Mouse (Mus musculus) right cerebral cortex, postnatal 36 days (tissue): ENCODE data around the gene Ppp2ca.

Source experiments
- DNase-seq, 2 experiments: peaks; one replicate each; pipeline ENCODE4 v3.0.0; 2022; ENCODE audit warnings: low spot score in 2 of 2, mixed read lengths in 1 of 2

The Ppp2ca gene

GRCm38 (mm10) chr11:52098398-52098946 is at the start of gene Ppp2ca:
Gene Ppp2ca, plus strand, starts transcription at chr11:52098681.
- DNase-seq: peak; percentile 98

- no peak for DNase-seq
These were observed 45.1 kb upstream of the Ppp2ca start for GRCm38 (mm10) chr11:52053371-52053770.

DNA sequence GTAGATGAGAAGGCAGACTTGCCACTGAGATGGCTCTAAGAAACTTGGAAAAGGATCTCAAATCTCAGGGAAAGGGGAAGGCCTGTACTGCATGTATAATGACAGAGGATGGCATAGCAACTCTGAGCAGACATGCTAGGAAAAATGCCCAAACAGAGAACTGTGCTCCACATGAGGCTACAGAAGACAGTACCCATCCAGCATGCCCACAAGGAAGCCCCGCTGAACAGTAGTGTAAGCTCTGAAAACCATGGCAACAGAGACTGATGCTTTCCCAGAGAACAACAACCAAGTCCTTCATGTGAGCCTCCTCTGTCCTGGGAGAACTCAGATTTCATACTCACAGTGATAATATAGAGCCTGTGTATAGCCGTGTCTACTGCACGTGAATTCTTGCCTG is 43.8 kb upstream of the Ppp2ca start:
- DNase-seq: no peak

DNA sequence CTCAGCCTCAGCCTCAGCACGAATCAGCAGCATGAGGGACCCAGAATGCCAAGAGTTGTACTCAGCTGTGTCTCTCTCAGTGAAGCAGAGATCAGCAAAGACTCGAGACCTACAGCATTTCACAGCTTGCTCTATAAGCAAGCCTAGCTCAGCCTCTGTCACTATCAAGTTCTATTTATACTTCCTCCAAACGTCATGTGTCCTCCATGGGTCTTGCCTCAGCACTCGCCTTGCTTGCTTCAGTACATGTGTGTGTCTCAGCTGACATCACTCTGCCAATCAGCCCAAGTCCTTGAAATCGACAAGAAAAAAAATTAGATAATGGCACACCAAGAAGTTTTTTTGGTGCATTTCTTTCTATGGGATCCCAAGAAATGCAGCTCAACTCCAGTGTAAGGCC is 42.3 kb upstream of the Ppp2ca start:
- DNase-seq: no peak

GRCm38 (mm10) chr11:52059001-52059400 is 39.5 kb upstream of the Ppp2ca start:
- DNase-seq: no peak

DNA sequence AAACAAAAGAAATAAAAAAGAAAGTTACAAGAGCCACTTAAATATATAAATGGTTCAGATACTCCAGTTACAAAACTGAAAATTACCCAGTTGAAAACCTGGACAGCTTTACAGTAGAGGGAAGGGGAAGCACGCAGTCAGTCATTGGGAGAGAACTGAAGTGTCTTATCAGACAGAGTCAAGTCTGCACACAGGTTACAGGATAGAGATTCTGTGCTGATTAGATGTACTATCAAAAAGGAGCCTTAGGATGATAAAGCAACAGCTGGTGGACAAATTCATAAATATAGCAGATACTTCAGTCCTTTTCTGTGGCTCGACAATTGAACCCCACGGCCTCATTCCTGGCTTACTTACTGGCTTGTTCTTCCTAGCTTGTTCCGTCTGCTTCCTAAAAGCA is 38.2 kb upstream of the Ppp2ca start:
- no peak for DNase-seq

DNA sequence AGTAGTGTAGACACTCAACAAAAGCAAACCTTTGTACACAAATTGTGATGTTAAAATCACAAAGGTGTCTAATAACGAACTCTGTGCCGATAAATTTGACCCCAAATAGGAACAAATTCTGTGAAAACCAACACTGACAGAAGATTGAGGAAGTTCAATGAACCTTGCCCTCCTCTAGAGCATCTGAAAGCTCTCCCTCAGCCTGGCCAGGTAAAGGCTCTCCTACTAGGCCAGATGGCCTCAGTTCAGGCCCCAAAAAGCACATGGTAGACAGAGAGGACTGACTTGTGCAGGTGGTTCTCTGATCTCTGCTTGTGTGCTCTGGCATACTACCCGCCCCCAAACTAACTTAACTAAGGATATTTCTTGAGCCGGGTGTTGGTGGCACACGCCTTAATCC is 36.1 kb upstream of the Ppp2ca start:
- no peak for DNase-seq

- no peak for DNase-seq
These were observed 34.1 kb upstream of the Ppp2ca start for GRCm38 (mm10) chr11:52064398-52064797.

DNA sequence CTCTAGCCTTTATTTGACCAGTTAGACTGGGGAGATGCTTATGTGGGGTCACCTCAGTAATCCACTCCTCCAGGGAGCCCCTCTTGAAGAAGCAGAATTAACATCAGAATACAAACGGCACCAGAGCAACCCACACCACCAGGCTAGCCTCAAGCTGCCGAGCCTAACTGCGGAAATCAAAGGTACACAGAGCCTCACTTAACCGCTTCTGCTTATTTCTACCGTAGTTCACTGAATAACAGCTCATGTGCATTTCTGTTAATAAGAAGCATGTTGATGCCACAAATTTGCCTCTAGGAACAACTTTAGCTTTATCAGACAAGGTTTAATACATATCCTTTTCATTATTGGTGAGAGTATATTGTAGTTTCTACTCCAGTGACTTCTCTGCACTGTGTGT is 32.6 kb upstream of the Ppp2ca start:
- DNase-seq: no peak

GRCm38 (mm10) chr11:52071768-52072167 is 26.7 kb upstream of the Ppp2ca start:
- no peak for DNase-seq

- DNase-seq: no peak
These were observed 24.8 kb upstream of the Ppp2ca start for GRCm38 (mm10) chr11:52073528-52074170.

DNA sequence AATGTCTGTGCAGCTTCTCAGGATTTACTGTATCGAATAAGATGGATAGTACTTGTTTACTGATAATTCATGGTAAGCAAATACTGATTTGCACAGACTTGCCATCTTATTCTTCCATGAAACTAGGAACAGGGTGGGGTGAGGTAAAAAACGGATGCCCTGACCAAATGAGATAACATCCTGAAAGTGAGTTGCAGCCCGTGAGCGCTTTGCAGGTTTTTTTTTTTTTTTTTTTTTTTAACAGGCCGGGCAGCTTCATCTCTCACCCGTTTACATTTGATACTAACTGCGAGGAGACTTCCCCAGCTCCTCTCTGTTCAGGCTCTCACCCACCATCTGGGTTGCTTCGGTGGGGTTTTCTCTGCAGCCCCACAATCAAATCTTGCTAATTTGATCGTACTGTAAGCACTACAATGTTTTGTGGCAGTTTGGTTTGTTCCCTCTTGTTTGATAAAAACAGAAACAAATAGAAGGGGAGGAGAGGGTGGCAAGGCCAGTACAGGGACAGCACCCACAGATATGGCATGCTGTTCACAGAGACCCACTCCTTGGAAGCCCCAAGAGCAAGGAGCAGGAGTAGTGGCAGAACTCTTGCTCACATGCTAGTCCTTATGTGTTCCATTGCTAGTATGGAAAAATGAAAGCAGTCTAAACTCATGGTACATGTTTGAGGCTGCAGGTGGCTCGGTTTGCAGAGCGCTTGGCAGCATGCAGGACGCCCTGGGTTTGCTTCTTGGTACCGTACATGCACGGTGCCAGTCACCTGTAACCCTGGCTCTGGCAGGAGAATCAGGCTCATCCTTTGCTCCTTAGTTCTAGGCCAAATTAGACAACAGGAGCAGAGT is 23.6 kb upstream of the Ppp2ca start:
- DNase-seq: no peak

- no peak for DNase-seq
These were observed 22.5 kb upstream of the Ppp2ca start for GRCm38 (mm10) chr11:52075794-52076633.

- no peak for DNase-seq
These were observed 21.6 kb upstream of the Ppp2ca start for GRCm38 (mm10) chr11:52076742-52077352.

DNA sequence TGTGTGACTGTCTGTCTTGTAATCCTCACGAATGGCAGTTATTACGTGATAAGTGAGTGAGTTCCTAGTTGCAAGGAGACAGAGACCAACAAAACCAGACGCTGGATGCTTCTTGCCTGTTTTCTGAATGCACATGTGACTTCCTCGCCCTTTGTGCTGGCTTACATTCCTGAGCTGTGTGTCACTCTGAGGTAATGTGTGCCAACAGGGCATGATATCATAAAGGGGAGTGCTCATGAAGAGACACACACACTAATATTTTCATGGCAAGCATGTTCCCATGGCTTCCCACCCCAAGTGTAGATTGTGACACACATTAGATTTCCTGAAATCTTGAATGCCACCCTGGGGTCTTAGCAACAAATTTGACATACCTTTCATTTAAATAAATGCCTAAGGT is 20.5 kb upstream of the Ppp2ca start:
- no peak for DNase-seq

DNA sequence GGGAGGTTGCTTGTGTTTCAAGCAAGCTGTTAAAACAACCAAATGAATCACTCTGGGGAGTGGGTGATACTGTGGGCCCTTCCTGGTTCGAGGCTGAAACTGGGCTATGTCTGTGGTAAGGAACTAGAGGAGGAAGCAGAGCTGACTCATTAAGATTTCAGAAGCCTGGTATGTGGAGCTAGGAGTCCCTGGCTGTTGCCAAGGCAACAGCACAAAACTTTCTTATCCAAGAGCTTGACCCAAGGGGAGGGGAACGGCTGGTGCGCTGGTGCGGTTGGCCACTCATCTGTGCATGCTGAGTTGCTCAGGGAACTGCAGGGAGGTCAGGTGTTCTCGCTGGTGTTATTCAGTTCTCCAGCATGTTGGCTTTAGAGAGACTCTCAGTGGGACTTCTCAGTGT is 18.5 kb upstream of the Ppp2ca start:
- DNase-seq: peak in 1 of 2 experiments; percentile 25

GRCm38 (mm10) chr11:52080656-52081055 is 17.8 kb upstream of the Ppp2ca start:
- no peak for DNase-seq

DNA sequence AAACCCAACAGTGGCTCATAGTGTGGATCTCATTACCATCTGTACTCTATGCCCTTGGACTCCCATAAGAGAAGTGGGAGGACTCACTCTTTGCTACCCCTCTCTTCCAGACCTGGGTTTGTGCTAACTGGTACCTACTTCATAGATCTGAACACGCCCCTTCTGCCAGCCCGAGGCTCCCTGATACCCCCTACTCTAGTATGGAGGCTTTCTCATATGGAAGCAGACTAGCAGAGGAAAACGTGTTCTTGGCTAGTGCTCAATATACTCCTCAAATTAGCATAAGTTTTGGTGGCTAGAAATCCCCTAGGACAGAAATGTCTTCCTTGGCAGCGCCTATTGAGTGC is 12.7 kb upstream of the Ppp2ca start:
- DNase-seq: no peak

DNA sequence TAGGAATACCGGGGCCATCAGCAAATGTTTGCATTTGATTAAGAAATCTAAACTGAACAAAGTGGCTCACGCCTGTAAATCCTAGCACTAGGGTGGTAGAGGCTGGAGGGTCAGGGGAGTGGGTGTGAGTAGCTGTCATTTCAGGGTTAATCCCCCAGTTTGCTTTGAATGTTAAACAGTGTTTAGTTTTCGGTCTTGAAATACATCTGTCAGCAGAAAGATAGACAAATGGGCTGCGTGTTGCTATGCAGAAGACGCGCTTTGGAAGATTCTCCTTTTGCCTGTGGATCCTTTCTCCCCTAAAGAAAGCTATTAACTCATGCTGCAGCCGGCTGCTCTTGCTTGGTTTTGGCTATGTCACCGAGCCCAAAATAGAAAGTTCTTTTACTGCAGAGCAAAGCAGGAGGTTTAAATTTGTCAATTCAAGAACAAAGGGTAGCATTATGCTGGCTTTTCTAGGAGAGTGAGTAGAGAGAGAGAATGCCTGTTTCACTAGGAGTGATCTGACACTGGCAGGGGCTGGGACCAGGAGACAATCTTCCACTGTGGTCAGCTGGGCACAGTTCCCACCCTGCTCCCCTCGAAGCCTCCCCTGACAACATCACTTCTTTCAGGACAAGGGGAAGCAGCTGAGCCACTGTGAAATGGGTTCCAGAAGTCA is 12.1 kb upstream of the Ppp2ca start:
- peak; percentile 32 to 54 for DNase-seq

DNA sequence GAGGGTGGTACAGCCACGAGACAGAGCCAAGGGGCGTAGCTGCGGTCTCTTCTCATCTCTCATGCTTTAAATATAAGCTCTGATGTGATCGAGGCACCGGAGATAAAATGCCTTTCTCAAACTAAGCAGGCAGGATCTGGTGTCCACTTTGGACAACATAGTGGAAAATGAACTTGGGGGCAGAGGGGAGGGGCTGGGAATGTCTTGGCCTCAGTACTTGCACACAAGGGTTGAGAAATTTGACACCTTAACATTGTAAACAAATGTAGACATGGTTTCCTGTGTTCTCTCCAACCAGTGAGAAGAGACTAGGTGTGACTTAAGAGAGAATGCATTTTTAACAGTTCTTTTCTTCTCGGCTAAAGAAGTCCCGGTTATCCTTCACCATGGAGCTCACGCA is 9.2 kb upstream of the Ppp2ca start:
- DNase-seq: no peak

DNA sequence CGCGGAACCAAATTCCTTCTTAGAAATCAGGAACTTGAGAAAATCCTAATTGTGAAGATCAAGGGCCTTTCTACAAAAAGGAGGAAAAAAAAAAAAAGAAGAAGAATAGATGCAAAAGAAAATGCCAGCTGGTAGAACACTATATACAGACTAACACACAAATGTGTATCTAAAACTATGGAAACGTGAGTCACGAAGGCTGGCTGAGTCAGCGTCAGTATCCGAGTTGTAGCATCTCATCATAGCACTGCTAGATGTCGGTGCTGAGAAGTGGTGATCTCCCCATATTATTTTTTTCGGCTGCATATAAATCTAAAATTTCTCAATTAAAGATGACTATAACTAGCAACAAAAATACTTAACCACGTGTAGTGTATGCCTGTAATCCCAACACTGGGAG is 7.2 kb upstream of the Ppp2ca start:
- DNase-seq: peak; percentile 54 to 59
